Mouse (Mus musculus) urinary bladder, postnatal 4 days (tissue): ENCODE results near the gene Tuft1.
"Not testable (repeated sequence)": the region's sequence is repeated elsewhere in the genome, so short reads cannot be mapped to it uniquely, and the experiment has no call there.

Experiments
- DNase-seq, 2 experiments: peaks; one replicate each; pipeline ENCODE4 v3.0.0; 2021 to 2022; ENCODE audit warnings: low spot score in 2 of 2

The Tuft1 gene

DNA sequence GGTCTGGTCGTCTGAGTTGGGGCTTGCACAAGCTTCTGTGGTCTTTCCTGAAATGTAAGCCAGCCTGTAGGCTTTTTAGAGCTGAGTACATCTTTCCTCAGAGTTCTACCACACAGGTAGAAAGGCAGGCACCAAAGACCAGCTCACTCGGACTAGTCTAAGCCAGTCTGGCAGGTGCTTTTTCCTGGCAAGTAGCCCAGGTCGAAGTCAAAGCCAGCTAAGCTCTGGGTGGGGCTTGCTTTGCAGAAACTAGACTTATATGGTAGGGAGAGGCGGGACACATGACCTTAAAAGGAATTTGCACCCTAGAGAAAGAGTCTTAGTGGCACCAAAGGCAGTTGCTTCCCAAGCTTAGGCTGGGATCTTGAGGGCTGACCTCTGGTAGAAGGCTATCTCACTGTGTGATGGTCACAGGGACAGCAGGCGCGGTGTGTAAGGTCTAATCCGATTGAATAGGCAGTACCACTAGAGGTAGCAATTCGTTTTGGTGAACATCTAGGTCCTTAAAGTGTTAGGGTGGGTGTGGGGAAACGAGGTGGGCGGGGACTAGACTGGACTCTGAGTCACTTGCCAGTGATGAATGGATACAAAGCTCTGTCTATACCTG lies 573 bp upstream of the Tuft1 start:
- not testable (repeated sequence) for DNase-seq

DNA sequence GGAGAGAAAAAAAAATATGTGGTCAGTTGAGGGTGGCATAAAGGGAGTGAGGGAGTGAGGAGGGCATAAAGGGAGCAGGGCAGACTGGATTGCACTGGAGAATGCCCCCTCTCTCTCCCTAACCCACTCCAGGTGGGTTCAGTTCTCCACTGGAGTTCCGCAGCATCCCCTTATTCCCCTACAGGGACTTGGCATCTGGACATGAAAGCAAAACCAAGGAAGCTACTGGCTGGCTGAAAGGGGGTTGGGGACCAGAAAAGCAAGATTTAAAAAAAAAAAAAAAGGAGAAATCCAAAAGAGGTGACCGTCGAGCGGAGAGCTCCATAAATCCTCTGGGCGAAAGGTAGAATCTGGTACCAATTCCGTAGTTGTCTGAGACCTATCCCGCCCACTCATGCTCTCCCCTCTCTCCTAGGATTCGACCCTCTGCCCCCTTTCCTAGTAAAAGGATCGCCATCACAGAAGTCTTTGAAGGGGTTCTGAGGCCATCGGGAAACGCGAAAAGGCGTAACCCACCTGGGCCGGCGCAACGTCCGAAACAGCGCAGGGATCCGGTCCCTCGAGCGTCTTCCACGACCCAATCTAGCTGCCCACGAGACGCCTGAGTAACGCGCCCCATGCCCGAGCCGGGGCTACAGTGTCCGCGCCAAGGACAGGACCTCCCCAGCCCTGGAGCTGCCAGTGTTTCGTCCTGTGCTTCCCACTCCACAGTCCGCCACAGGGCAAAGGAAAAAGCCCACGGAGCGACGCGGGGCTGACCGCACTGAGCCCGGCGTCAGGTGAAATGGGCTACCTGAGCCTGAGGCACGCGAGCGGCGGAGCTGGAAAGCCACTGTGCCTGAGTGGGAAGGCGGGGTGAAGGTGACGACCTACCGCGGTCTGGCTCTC lies 576 bp downstream of the Tuft1 start:
- not testable (repeated sequence) for DNase-seq

DNA sequence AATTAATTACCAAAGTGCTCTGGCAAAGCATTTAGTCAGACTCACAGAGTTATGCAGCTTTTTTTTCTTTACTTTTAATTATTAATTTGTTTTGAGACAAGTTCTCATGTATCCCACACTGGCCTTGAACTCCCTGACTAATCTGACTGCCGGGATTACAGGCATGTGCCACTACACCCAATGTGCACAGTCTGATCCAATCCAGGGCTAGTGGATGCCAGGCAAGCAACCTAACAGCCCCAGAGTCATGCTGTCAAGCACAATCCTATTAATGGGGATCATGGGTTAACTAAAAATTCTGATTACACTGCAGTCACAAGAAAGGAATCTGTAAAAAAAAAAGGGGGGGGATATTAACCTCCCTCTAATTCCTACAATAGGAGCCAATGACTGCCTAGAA lies 4.7 kb downstream of the Tuft1 start:
- not testable (repeated sequence) for DNase-seq

DNA sequence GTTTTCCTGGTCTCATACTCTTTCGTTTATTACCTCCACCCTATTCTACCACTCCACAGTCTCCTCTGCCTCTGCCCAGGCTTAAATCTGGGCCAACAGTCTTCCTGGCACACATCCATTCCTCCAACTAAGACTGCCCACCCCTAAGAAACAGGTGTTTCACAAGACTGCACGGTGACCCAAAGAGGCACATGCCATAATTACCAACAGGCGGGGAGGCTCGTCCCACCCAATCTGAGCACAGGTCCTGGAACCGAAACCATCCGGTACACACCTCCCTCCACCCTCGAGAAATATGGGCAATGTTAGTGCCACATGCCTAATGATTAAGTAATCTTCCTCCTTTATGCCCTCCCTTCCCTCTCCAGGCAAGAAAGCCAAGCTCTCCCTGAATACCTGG lies 8.3 kb downstream of the Tuft1 start:
- DNase-seq, result no peak

DNA sequence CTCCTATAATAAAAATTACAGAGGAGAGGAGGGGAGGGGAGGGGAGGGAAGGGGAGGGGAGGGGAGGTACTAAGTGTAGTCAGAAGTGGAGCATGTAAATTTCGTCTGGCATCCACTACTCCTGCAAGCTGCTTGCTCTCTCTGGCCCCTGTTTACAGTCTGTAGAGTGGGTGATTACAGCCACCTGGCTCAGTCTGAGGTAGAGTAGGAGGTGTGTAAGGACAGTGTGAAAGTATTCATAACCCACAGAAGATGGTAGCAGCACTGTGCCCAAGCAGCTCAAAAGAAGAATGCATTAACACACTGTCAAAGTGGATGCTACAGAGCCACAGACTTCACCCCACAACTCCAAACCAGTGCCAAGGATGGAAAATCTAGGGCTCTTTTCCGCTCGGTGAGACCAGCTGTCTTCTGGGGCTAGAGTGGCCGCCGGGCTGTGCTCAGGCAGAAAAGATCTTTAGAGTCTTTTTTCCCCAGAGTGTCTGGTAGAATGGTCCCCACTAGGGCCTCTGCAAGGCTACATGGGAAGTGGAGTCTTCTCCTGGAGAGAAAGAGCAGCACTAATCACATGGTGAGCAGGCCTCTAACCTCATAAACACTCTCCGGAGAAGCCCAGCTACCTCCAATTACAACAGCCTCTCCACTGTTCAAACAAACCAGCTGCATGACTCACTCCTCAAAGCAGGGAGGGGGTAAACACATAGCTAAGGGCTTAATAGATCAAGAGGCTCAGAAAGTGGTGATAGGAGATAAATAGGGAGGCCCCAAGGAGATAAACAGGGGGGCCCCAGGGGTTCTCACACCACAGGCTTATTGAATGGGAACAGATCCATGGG lies 9.7 kb downstream of the Tuft1 start:
- DNase-seq, result peak in 1 of 2 experiments; percentile 26

DNA sequence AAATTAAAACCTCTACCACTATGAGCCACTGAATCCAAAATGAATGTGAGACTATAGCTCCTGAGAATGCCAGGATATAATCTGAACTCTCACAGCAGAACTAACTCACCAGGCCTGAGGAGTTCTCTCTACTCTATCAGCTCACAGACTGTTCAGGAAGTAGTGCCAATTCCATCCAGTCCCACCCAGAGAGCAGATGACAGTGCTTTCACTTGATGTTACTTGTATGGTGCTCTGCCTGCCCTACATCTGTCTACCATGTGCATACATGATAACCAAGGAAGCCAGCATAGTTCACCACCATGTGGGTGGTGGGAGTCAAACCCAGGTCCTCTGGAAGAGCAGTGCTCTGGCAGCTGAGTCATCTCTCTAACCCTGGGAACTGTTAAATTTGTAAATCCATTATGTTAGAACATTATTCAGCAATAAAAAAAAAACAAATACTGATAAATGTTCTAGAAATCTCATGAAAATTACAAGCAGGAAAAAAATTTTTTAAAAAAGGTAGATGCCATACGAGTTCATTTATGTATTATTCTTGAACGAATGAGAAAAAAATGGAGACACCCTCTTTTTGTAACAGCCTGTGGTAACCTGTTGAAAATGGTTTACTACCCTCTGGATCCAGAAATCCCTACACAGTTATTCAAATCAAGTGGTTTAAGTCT lies 16.0 kb downstream of the Tuft1 start, which contains the start of gene Gm10972:
Gene Gm10972, plus strand, starts transcription at position 618 of the 668 bp plus-strand sequence.
- not testable (repeated sequence) for DNase-seq

DNA sequence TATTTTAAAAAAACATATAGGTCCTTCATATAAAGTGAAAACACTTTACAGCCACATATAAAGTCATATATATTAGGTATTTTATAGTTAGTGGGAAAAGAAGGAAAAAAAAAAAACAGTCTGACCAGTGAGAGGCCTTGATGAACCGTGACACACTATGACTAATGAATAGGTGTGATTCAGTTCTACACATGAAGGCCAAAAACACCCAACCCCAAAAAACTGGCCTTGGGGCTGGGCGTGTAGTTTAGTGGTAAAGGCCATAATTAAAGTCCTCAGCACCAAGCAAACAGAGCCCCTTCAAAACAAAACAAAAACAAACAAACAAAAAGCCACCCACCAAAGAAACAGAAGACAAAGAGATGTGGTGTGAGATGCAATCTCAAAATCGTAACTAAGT lies 28.8 kb downstream of the Tuft1 start:
- DNase-seq, result no peak

DNA sequence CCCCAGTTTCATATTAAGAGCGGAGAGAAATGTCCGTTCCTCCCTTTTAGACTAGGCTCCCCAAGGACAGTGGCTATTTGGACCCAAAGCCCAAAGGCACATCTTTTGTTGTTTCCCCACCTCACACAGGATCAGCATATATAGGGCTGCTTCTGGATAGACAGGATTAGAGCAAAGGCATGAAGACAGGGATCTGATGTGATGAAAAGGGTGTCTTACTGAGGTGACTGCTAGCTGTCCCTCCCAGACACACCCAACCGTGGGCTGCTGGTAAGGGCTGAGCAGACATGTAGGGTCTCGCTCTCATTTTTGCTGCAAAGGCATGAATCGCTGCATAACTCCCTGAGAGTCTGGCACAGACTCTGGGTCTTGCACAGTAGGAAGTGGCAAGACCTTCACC lies 30.0 kb downstream of the Tuft1 start:
- no peak for DNase-seq

DNA sequence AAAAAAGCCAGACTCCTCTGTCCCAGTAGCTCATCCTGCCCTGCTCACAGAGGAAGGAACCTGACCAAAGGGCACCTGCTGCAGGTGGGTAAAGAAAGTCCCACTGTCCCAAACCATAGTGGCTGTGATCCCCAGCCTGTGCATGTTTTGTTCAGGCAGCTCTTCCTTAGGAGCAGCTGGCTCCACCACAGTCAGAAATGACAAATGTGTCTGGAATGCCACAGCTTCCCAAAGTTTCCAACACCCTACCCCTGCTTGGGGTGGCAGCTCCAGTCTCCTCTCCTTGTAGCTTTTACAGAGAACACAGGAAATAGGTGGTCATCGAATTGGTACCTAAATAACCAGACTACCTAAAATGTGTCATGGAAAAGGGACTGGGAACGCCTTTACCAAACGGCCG lies 34.4 kb downstream of the Tuft1 start:
- DNase-seq, result no peak

DNA sequence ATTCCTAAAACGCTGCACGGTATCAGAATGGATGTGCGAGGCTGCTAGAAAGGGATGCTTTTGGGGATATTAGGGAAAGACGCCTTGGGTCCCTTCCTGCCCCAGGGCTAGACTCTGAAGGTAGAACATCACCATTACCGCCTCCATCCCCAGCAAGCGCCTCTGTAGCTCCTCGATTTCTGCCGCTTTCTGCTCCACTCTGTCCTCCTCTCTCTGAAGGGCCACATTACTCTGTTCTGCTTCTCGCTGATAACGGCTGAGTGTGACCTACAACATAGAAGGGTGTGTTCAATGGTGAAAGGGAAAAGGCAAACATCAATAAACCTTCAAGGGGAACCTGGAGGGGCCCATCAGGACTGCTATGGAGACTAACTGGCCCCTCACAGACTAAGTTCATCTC lies 36.1 kb downstream of the Tuft1 start:
- DNase-seq, result no peak

DNA sequence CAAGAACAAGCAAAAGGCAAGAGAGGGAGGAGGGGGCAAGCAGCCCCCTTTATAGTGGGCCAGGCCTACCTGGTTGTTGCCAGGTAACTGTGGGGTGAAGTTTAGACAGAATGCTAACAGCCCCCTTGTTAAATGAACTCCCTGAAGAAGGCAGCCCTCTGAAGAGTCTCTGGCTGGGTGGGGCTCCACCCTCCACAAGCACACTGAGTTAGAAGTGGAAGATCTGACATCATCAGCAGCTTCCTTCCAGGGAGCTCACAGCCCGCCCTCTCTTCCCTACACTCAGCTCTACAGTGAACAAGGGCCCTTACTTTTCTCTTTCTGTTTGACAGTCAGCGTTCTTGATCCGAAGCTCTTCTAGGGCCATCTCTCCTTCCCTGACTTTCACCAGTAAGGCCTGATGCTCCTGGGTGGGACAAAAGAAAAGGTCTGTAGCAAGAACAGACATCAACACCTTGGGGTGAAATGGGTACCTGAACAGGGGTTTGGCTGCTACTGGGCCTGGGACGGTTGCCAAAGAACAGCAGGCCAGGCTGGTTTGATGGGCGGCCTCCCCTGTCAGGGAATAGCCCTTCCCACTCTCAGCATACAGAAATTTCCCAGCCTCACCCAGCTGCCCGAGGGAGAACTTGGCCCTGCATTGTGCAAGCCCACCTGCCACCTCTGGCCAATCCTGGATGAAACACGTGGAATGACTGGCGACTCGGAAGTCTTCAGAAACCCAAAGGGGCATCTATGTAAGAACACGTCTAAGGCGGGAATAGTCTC lies 36.7 kb downstream of the Tuft1 start:
- no peak for DNase-seq

DNA sequence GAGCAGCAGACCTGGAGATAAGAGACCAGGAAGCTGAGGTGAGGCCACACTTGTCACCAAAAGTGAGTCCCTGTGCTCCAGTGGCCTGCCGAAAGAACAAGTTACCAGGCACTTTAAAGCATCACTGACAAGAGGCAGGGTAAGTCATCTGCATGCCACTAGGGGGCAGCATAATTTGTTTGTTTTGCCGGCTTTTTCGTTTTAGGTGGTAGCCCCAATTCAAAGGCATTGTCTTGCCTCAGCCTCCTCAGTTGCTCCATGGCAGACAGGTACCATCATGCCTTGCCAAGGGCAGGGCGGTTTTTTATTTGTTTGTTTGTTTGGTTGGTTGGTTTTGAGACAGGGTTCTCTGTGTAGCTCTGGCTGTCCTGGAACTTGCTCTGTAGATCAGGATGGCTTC lies 42.0 kb downstream of the Tuft1 start:
- no peak for DNase-seq

DNA sequence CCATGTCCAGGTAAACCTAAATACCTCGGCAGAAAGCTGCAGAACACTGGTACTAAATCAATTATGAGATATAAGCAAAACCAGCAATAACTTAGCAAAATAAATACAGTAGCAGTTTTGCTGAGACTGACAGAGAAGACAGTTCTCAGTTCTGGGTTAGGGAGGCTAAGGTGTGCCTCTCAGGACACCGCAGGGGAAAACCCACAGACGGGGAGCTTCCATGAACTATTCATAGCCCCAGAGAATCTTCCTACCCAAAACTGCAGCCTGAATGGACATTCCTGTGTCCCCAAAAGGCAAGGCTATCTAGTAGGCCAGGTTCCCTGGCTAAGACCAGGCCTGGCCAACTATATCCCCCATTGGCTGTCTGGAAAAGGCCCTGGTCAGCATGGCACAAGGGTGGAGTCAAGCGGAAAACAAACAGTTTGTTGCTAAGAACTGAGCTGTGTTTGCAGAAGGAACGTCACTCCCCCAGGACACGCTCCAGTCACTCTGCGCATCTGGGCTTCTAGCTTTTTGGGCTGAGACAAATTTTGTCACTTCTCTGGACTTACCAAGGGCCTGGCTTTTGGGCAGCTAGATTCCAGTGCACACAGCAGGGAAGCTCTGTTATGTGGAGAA lies 45.3 kb downstream of the Tuft1 start:
- DNase-seq, result no peak

DNA sequence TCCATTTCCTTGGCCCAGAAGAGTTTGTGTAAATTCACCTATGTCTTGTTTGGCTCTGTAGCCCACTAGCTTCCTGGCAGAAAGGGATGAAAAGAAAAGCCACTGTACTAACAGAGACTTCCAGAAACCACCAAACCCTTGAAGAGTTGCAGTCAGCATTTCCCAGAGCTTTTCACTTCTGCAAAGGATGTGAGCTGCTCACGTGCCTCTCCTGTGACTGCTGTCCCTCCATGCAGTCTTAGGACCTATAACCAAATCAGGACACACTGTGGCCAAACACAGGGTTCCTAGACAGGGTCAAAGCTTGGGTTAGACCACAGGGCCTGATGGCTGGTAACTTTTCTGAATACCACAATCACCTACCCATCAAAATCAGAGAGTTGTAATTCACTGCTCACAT lies 46.4 kb downstream of the Tuft1 start:
- DNase-seq, result no peak

DNA sequence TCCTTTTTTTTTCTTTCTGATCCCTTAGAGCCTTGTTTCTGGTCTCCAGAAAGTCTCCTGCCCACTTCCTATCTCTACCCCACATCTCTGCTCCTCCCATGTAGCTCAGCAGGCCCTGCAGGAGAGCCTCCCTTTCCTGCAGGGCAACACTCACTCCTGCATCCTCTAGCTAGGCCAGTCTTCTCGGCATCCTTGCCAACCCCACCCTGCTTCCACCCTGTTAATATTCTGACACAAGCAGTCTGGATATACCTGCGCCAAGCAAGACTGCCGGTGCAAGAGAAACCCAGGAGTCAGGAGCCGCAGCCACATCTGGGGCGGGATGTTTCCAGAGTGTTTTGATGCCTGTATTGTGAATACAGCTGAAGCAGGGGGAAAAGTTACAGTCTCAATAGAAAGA lies 46.8 kb downstream of the Tuft1 start:
- no peak for DNase-seq

DNA sequence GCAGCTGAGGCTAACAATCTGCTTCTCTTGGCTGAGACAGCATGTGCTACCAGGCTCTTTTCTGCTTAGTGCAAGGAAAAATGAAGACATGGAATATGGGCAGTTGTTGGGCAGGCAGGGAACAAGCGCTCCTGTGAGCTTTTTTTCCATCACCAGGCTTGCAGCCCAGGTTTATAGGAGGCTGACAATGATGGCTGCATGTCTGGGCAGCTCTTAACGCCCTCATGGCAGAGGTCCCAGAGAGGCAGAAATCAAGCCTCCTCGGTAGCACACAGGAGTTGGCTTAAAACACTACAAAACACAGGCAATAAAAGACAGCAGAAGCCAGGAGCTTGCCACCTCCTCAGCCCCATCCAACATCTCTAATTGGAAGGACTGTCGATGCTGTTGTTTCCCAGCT lies 47.3 kb downstream of the Tuft1 start:
- DNase-seq, result no peak

DNA sequence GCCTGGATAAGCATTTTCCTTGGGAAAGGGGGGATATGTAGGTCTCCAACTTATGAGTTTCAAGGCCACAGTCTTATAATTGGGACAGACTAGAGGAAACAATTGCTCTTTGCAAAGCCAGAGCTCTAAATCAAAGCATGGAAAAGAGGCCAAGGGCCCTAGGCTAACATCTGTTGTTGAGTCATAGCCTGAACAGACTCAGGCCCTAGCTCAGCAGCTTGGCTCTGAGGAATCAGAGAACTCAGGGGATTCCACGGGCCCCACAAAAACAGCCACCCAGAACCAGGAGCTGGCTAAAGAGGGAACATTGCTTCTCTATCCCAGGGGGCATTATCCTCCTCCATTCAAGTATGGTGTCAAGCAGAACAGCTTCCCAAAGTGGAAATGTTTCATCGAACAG lies 48.1 kb downstream of the Tuft1 start:
- DNase-seq, result no peak

DNA sequence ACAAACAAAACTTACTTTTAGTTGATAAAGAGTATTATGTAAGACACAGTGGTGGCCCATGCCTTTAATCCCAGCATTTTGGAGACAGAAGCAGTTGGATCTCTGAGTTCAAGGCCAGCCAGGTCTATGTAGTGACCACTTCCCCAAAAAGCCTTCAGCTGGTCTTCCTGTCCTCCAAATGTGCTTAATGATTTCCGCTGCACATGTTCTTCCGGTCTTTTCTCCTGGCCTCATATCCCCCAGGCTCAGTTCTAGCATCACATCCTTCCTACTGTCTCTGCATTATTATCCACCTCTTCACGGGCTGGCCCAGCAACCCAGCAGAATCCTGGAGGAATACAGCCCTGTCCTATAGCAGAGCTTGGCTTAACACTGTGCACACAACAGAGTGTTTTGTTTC lies 49.1 kb downstream of the Tuft1 start:
- DNase-seq, result no peak

DNA sequence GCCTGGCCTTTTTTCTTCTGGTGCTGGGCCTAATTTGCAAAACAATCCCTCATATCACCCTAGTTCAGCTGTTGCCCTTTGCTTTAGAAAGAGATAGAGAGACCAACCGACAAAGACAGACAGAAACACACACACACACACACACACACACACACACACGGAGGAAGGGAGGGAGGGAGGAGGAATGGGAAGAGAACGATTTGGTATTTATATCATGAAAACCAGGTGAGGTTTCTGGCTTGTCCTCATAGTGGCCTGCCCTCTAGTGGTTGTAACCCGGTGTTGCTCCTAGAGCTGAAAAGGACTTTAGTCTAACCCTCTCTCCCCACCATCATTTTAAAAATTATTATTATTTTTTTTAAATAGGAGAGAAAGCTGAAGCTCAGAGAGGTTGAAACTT lies 56.7 kb downstream of the Tuft1 start:
- peak in 1 of 2 experiments; percentile 70 for DNase-seq

DNA sequence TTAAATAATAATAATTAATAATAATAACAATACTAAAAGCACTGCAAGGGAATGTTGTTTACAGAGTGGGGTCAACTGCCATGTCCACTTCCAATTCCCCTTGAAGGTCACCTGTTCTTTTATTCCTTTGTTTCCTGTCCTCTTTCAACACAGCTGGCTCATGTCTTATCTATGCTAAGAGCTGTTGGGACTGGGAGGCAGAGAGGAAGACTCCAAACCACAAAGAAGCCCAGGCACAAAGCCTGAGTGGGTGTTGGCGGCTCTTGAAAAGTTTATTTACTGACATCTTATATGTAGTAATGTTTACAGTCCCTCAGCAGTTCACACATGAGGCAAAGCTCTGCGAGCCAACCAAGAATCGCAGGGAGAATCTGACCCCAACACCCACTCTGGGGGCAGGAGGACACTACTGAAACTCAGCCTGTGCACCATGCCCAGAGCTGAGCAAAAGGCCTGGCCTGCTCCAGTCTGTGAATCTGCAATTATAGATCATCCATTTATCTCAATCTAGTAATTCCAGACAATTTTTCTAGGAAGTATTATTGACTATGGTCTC lies 61.4 kb downstream of the Tuft1 start:
- no peak for DNase-seq
